Mouse (Mus musculus) embryonic fibroblast, embryonic 13.5 days (primary cell): ENCODE measurements around the gene Xcl1.

Experiments
- CTCF ChIP-seq: IDR thresholded peaks from 2 replicates; pipeline ENCODE4 v1.5.1; 2011; ENCODE audit warnings: mild to moderate bottlenecking, control low read depth, low read length, moderate library complexity, borderline replicate concordance; ENCODE audit not compliant: insufficient read depth
- POLR2A ChIP-seq: IDR thresholded peaks from 2 replicates; pipeline ENCODE4 v1.6.1; 2011; ENCODE audit warnings: low read depth, mild to moderate bottlenecking, control low read depth, low read length, moderate library complexity

- TF ChIP-seq POLR2A (no peak), CTCF (no peak)
These were observed 18.2 kb upstream of the Xcl1 start for GRCm38 (mm10) chr1:164953574-164953973.
